Mouse (Mus musculus): Measurements from ENCODE around the gene Rasgrp4. TPM values are rescaled to one million over a fixed set of nuclear protein-coding genes. Genes with fewer than 3 reads are reported as not detected.

Gene Rasgrp4
- polyA plus RNA-seq, 1 experiment from 2014 or later, result 0.29 TPM

DNA sequence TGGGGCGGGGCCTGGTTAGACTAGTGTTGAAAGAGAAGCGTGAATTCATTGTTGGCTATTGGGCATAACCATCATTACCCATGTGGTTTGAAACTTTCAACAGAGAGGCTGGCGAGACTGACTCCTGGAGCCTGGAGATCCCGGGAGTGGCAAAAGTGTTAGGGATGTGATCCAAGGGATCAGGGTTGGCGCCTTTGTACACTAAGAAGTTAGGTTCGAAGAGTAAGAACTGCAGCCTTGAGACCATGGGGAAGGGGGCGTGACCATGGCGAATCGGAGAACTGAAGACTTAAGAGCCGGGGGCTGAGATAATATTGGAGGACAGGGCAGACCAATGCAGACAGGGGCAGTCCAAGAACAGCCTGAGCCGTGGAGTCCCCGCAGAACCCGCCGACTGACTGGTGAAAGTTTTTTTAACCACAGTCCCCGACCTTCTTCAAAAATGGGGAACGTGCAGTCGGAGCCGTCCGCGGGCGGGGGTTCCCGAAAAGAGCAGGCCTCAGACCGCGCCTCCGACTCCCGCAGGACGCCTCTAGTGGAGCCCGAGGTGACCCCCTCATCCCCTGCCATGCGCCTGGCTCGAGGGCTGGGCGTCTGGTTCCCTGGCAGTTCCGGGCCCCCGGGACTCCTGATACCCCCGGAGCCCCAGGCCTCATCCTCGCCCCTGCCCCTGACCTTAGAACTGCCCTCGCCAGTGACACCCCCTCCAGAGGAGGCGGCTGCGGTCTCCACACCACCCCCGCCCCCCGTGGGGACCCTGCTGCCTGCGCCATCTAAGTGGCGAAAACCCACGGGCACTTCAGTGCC is 36.3 kb downstream of the Rasgrp4 start:
- Histone ChIP-seq H3K4me2 (replicated peaks; ENCODE audit: low read depth) (peak overlapping the region; percentile 71), H3K27ac (ENCODE audit: low read depth, low read length) (no peak overlapping the region), H3K4me3 (ENCODE audit: low read depth, low read length) (peak overlapping the region; percentile 53), H3K36me3 (ENCODE audit: control insufficient read depth, insufficient read depth) (peaks cover 35% of the 10 kb centered on the region), H3K27me3 (replicated peaks; ENCODE audit: control insufficient read depth, insufficient read depth, low read length) (peaks cover 27% of the 10 kb centered on the region), H3K9me3 (ENCODE audit: control insufficient read depth) (no peaks in the 10 kb centered on the region), H3K4me1 (replicated peaks; ENCODE audit: control insufficient read depth, insufficient read depth, low read length) (0 out of 2 replicates have a peak, but pooled peaks cover 4% of the 10 kb centered on the region), H3K9ac (ENCODE audit: low read depth, low read length) (peak overlapping the region; percentile 41)
- 1% methylated on average over 42 of the region's 43 CpGs for WGBS
- 0 out of 2 replicates have a peak, but pooled peaks have one; percentile 32 for ATAC-seq
- TF ChIP-seq CTCF (IDR thresholded peaks at IDR 0.05; ENCODE audit: low read depth), result no peak

DNA sequence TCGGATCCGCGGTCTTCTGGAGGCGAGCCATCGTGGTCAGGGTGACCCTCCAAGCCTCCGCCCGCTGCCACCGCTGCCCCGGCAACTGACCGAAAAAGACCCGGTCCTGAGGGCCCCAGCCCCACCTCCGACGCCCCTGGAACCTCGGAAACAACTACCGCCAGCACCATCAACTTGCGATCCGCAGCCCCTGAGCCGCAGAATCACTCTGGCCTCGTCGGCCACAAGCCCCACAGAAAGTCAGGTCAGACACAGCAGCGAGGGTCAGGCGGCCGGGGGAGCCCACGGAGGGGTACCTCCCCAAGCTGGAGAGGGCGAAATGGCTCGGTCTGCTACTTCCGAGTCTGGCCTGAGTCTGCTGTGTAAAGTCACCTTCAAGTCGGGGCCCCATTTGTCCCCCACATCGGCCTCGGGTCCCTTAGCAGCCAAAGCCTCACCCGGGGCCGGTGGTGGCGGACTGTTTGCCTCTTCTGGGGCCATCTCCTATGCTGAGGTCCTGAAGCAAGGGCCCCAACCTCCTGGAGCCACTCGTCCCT is 37.0 kb downstream of the Rasgrp4 start:
- Histone ChIP-seq H3K9ac (ENCODE audit: low read depth, low read length) (peak overlapping the region; percentile 4), H3K27me3 (replicated peaks; ENCODE audit: control insufficient read depth, insufficient read depth, low read length) (peaks cover 27% of the 10 kb centered on the region), H3K27ac (ENCODE audit: low read depth, low read length) (no peak overlapping the region), H3K4me3 (ENCODE audit: low read depth, low read length) (peak overlapping the region; percentile 53), H3K36me3 (ENCODE audit: control insufficient read depth, insufficient read depth) (peaks cover 41% of the 10 kb centered on the region), H3K4me2 (replicated peaks; ENCODE audit: low read depth) (peak overlapping the region; percentile 71), H3K9me3 (ENCODE audit: control insufficient read depth) (no peaks in the 10 kb centered on the region), H3K4me1 (replicated peaks; ENCODE audit: control insufficient read depth, insufficient read depth, low read length) (0 out of 2 replicates have a peak, but pooled peaks cover 4% of the 10 kb centered on the region)
- ATAC-seq, result no peak
- WGBS, result 8% methylated on average over 34 of the region's 34 CpGs
- TF ChIP-seq CTCF (IDR thresholded peaks at IDR 0.05; ENCODE audit: low read depth), result no peak

DNA sequence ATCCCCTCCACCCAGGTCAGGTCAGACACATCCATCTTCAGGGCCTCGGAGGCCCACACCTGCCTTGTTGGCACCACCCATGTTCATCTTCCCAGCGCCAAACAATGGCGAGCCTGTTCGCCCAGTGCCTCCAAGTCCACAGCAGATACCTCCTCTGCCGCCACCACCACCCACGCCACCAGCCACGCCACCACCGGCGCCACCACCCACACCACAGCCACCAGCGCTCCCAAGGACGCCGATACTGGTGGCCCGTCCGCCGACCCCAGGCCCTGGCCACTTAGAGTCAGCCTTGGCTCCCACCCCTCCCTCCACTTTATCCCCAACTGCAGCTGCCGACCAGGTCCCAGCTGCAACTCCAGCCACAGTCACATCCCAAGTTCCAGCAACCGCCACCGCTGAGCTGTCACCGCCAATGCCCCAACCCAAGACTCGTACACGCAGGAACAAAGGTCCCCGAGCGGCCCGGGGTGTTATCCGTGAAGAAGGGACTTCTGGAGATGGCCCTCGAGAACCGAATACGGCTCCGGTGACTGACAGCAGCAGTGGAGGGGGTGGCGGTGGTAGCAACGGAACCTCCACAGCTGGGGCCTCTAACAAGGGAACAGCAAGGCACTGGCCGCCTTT is 37.9 kb downstream of the Rasgrp4 start:
- H3K4me3 ChIP-seq (ENCODE audit: low read depth, low read length), result no peak overlapping the region
- no peak for ATAC-seq
- no peak overlapping the region for H3K9ac ChIP-seq (ENCODE audit: low read depth, low read length)

DNA sequence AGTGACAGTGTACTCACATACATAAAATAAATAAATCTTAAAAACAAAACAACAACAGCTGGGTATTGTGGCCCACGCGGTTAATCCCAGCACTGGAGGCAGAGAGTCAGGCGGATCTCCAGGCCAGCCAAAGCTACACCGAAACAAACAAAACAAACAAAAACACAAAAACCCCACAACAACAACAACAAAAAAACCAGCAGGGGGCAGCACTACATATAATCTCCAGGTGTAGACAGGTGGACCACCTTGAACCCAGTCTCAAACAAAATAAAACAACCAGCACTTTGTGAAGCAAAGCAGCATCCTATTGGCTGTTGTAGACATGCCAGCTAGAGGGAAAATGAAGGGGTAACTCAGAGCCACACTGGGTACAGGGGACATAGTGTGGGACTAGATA is 43.5 kb downstream of the Rasgrp4 start:
- Histone ChIP-seq H3K27ac (ENCODE audit: low read depth, low read length) (no peak overlapping the region), H3K27me3 (replicated peaks; ENCODE audit: control insufficient read depth, insufficient read depth, low read length) (no peaks in the 10 kb centered on the region), H3K4me3 (ENCODE audit: low read depth, low read length) (no peak overlapping the region), H3K4me2 (replicated peaks; ENCODE audit: low read depth) (no peak overlapping the region), H3K9me3 (ENCODE audit: control insufficient read depth) (no peaks in the 10 kb centered on the region), H3K4me1 (replicated peaks; ENCODE audit: control insufficient read depth, insufficient read depth, low read length) (peaks cover 5% of the 10 kb centered on the region; the same call in 1 of the 2 replicates), H3K36me3 (ENCODE audit: control insufficient read depth, insufficient read depth) (peaks cover 42% of the 10 kb centered on the region), H3K9ac (ENCODE audit: low read depth, low read length) (no peak overlapping the region)
- TF ChIP-seq CTCF (IDR thresholded peaks at IDR 0.05; ENCODE audit: low read depth), result peak; percentile 41
- 88% methylated on average over 4 of the region's 4 CpGs for WGBS
- no peak for ATAC-seq

More for the DNA sequence above, 37.9 kb downstream of the Rasgrp4 start:
- Histone ChIP-seq H3K27me3 (replicated peaks; ENCODE audit: control insufficient read depth, insufficient read depth, low read length) (peaks cover 27% of the 10 kb centered on the region), H3K9me3 (ENCODE audit: control insufficient read depth) (no peaks in the 10 kb centered on the region), H3K4me2 (replicated peaks; ENCODE audit: low read depth) (no peak overlapping the region), H3K4me1 (replicated peaks; ENCODE audit: control insufficient read depth, insufficient read depth, low read length) (0 out of 2 replicates have a peak, but pooled peaks cover 4% of the 10 kb centered on the region), H3K27ac (ENCODE audit: low read depth, low read length) (no peak overlapping the region), H3K36me3 (ENCODE audit: control insufficient read depth, insufficient read depth) (peaks cover 48% of the 10 kb centered on the region)
- 64% methylated on average over 32 of the region's 32 CpGs for WGBS
- no peak for TF ChIP-seq CTCF (IDR thresholded peaks at IDR 0.05; ENCODE audit: low read depth)

DNA sequence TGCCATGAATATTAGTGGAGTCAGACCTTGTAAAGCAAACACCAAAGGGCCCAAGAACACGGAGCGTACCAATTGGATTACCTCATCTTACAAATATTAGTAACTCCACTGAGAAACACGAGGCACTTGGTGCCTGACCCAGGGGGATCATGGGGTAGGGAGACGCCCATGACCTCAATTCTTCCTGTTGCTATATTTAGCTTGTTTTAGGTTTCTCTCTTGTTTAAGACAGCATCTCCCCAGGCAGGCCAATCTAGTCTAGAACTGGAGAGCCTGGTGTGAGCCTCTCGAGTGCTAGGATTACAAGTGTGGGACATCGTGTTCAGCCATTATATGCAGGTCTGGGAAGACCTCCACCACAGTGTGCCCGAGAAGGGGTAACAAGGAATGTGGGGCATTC is 44.7 kb downstream of the Rasgrp4 start:
- no peak for ATAC-seq
- TF ChIP-seq CTCF (IDR thresholded peaks at IDR 0.05; ENCODE audit: low read depth), result no peak
- Histone ChIP-seq H3K36me3 (ENCODE audit: control insufficient read depth, insufficient read depth) (peaks cover 29% of the 10 kb centered on the region), H3K27me3 (replicated peaks; ENCODE audit: control insufficient read depth, insufficient read depth, low read length) (no peaks in the 10 kb centered on the region), H3K4me2 (replicated peaks; ENCODE audit: low read depth) (peak overlapping the region; percentile 78), H3K4me1 (replicated peaks; ENCODE audit: control insufficient read depth, insufficient read depth, low read length) (peaks cover 5% of the 10 kb centered on the region; the same call in 1 of the 2 replicates), H3K27ac (ENCODE audit: low read depth, low read length) (0 out of 2 replicates have a peak overlapping the region, but pooled peaks have one; percentile 46), H3K9me3 (ENCODE audit: control insufficient read depth) (no peaks in the 10 kb centered on the region), H3K9ac (ENCODE audit: low read depth, low read length) (peak overlapping the region; percentile 89), H3K4me3 (ENCODE audit: low read depth, low read length) (peak overlapping the region; percentile 84)
- 19% methylated on average over 7 of the region's 7 CpGs for WGBS

All from intestine, postnatal 0 days (tissue).